Mouse (Mus musculus) MEL (cell line): ENCODE measurements around the gene Acsbg1. TPM values are rescaled to one million over a fixed set of nuclear protein-coding genes. Genes with fewer than 3 reads are reported as not detected.

Source experiments
- DNase-seq: peaks from one replicate; pipeline ENCODE4 v3.0.0; 2011; ENCODE audit warnings: low read depth, low spot score
- H3K27ac ChIP-seq: 2 replicates; pipeline ENCODE4 v1.5.1; 2012; ENCODE audit warnings: low read depth, mild to moderate bottlenecking, control low read depth, low read length, moderate library complexity; ENCODE audit not compliant: control insufficient read depth
- H3K27me3 ChIP-seq, 2 experiments: fragments of 150-350 bp in 1 of 2; sonication (generic) in 1 of 2; 2 replicates each; pipeline ENCODE4 v1.6.1; 2012; ENCODE audit warnings: low read length in 2 of 2, mild to moderate bottlenecking in 2 of 2, improper control_type of control experiment in 1 of 2, moderate library complexity in 1 of 2; ENCODE audit not compliant: insufficient read depth in 2 of 2, control insufficient read depth in 1 of 2
- H3K36me3 ChIP-seq, 2 experiments: 2 replicates each; pipeline ENCODE4 v1.6.1; 2012 to 2014; ENCODE audit warnings: low read length in 2 of 2, improper control_type of control experiment in 1 of 2, inconsistent platforms in 1 of 2, mild to moderate bottlenecking in 1 of 2; ENCODE audit not compliant: insufficient read depth in 2 of 2, control insufficient read depth in 1 of 2
- H3K4me1 ChIP-seq, 2 experiments: fragments of 150-350 bp in 1 of 2; sonication (generic) in 1 of 2; 2 replicates each; pipeline ENCODE4 v1.6.1; 2012; ENCODE audit warnings: low read length in 2 of 2, improper control_type of control experiment in 1 of 2, mild to moderate bottlenecking in 1 of 2; ENCODE audit not compliant: insufficient read depth in 2 of 2, control insufficient read depth in 1 of 2
- H3K4me3 ChIP-seq, 2 experiments: fragments of 150-350 bp in 1 of 2; sonication (generic) in 1 of 2; 2 replicates each; pipeline ENCODE4 v1.5.1; 2012; ENCODE audit warnings: low read depth in 2 of 2, low read length in 2 of 2, mild to moderate bottlenecking in 2 of 2, moderate library complexity in 2 of 2, control low read depth in 1 of 2, improper control_type of control experiment in 1 of 2; ENCODE audit not compliant: control insufficient read depth in 1 of 2, insufficient read depth in 1 of 2
- H3K79me2 ChIP-seq: 2 replicates; pipeline ENCODE4 v1.6.1; 2012; ENCODE audit warnings: mild to moderate bottlenecking, low read length, moderate library complexity; ENCODE audit not compliant: control insufficient read depth, poor library complexity, insufficient read depth
- H3K9ac ChIP-seq: 2 replicates; pipeline ENCODE4 v1.6.1; 2012; ENCODE audit warnings: low read depth, mild to moderate bottlenecking, control low read depth, low read length, moderate library complexity; ENCODE audit not compliant: control insufficient read depth, poor library complexity, severe bottlenecking
- H3K9me3 ChIP-seq: fragments of 150-350 bp; sonication (generic); replicated peaks from 2 replicates; pipeline ENCODE4 v1.6.1; 2012; ENCODE audit warnings: mild to moderate bottlenecking, low read length, improper control_type of control experiment, moderate library complexity; ENCODE audit not compliant: insufficient read depth
- BHLHE40 ChIP-seq: IDR thresholded peaks from 2 replicates; pipeline ENCODE4 v1.6.1; 2012; ENCODE audit warnings: low read depth, mild to moderate bottlenecking, inconsistent platforms, low read length, improper control_type of control experiment, borderline replicate concordance
- CHD1 ChIP-seq: IDR thresholded peaks from 2 replicates; pipeline ENCODE4 v1.6.1; 2012; ENCODE audit warnings: low read depth, mild to moderate bottlenecking, inconsistent platforms, low read length, improper control_type of control experiment
- E2F4 ChIP-seq: IDR thresholded peaks from 2 replicates; pipeline ENCODE4 v1.6.1; 2011; ENCODE audit warnings: low read depth, low read length, improper control_type of control experiment, borderline replicate concordance
- EP300 ChIP-seq, 2 experiments: IDR thresholded peaks; 2 replicates each; pipeline ENCODE4 v1.6.1; 2011; ENCODE audit warnings: improper control_type of control experiment in 2 of 2, low read length in 2 of 2, low read depth in 1 of 2, mild to moderate bottlenecking in 1 of 2
- GATA1 ChIP-seq: IDR thresholded peaks from 2 replicates; pipeline ENCODE4 v1.6.1; 2011; ENCODE audit warnings: low read depth, low read length, improper control_type of control experiment
- HCFC1 ChIP-seq: IDR thresholded peaks from 2 replicates; pipeline ENCODE4 v1.6.1; 2012; ENCODE audit warnings: low read depth, mild to moderate bottlenecking, inconsistent platforms, low read length, improper control_type of control experiment, moderate library complexity
- JUND ChIP-seq: IDR thresholded peaks from 2 replicates; pipeline ENCODE4 v1.6.1; 2011; ENCODE audit warnings: low read depth, mild to moderate bottlenecking, improper control_type of control experiment, low read length
- MAFK ChIP-seq: IDR thresholded peaks from 2 replicates; pipeline ENCODE4 v1.6.1; 2011; ENCODE audit warnings: low read depth, mild to moderate bottlenecking, low read length, improper control_type of control experiment, borderline replicate concordance
- MAZ ChIP-seq: IDR thresholded peaks from 2 replicates; pipeline ENCODE4 v1.6.1; 2012; ENCODE audit warnings: low read depth, mild to moderate bottlenecking, inconsistent platforms, low read length, improper control_type of control experiment
- MYB ChIP-seq: IDR thresholded peaks from 2 replicates; pipeline ENCODE4 v1.6.1; 2011; ENCODE audit warnings: mild to moderate bottlenecking, low read depth, low read length, improper control_type of control experiment
- MYC ChIP-seq: IDR thresholded peaks from 2 replicates; pipeline ENCODE4 v1.6.1; 2011; ENCODE audit warnings: low read depth, mild to moderate bottlenecking, low read length, improper control_type of control experiment, moderate library complexity
- NRF1 ChIP-seq: IDR thresholded peaks from 2 replicates; pipeline ENCODE4 v1.6.1; 2014; ENCODE audit warnings: low read depth, mild to moderate bottlenecking, inconsistent platforms, low read length, improper control_type of control experiment, moderate library complexity; ENCODE audit not compliant: poor library complexity, insufficient read depth, severe bottlenecking
- POLR2A ChIP-seq, 2 experiments: IDR thresholded peaks; 2 replicates each; pipeline ENCODE4 v1.6.1; 2011 to 2012; ENCODE audit warnings: low read length in 2 of 2, mild to moderate bottlenecking in 2 of 2, control low read depth in 1 of 2, improper control_type of control experiment in 1 of 2, low read depth in 1 of 2, moderate library complexity in 1 of 2; ENCODE audit not compliant: control insufficient read depth in 1 of 2, insufficient read depth in 1 of 2, poor library complexity in 1 of 2
- POLR2AphosphoS2 ChIP-seq: IDR thresholded peaks from 2 replicates; pipeline ENCODE4 v1.6.1; 2011; ENCODE audit warnings: low read length, improper control_type of control experiment
- POLR2AphosphoS5 ChIP-seq: IDR thresholded peaks from 2 replicates; pipeline ENCODE4 v1.6.1; 2012; ENCODE audit warnings: low read depth, borderline replicate concordance, mild to moderate bottlenecking, inconsistent platforms, low read length, moderate library complexity, mixed read lengths
- RCOR1 ChIP-seq: IDR thresholded peaks from 2 replicates; pipeline ENCODE4 v1.6.1; 2012; ENCODE audit warnings: low read depth, mild to moderate bottlenecking, inconsistent platforms, low read length, improper control_type of control experiment
- SIN3A ChIP-seq: IDR thresholded peaks from 2 replicates; pipeline ENCODE4 v1.6.1; 2012; ENCODE audit warnings: low read length, improper control_type of control experiment, inconsistent platforms
- SMC3 ChIP-seq: IDR thresholded peaks from 2 replicates; pipeline ENCODE4 v1.6.1; 2011; ENCODE audit warnings: low read depth, low read length, improper control_type of control experiment
- TBP ChIP-seq: IDR thresholded peaks from 2 replicates; pipeline ENCODE4 v1.8.0; 2011; ENCODE audit warnings: low read depth, low read length, improper control_type of control experiment
- TCF12 ChIP-seq: IDR thresholded peaks from 2 replicates; pipeline ENCODE4 v1.6.1; 2014; ENCODE audit warnings: low read depth, mild to moderate bottlenecking, inconsistent platforms, low read length, improper control_type of control experiment, moderate library complexity
- UBTF ChIP-seq: IDR thresholded peaks from 2 replicates; pipeline ENCODE4 v1.6.1; 2012; ENCODE audit warnings: low read depth, mild to moderate bottlenecking, inconsistent platforms, low read length, improper control_type of control experiment, moderate library complexity, borderline replicate concordance; ENCODE audit not compliant: insufficient read depth
- USF1 ChIP-seq: IDR thresholded peaks from 2 replicates; pipeline ENCODE4 v1.6.1; 2014; ENCODE audit warnings: low read depth, mild to moderate bottlenecking, inconsistent platforms, low read length, improper control_type of control experiment, moderate library complexity
- USF2 ChIP-seq, 2 experiments: IDR thresholded peaks; 2 replicates each; pipeline ENCODE4 v1.6.1; 2011 to 2012; ENCODE audit warnings: improper control_type of control experiment in 2 of 2, low read length in 2 of 2, borderline replicate concordance in 1 of 2, inconsistent platforms in 1 of 2, low read depth in 1 of 2, mild to moderate bottlenecking in 1 of 2; ENCODE audit not compliant: insufficient read depth in 1 of 2
- ZMIZ1 ChIP-seq: IDR thresholded peaks from 2 replicates; pipeline ENCODE4 v1.6.1; 2012; ENCODE audit warnings: low read depth, mild to moderate bottlenecking, inconsistent platforms, low read length, improper control_type of control experiment, moderate library complexity
- ZNF384 ChIP-seq: IDR thresholded peaks from 2 replicates; pipeline ENCODE4 v1.6.1; 2012; ENCODE audit warnings: low read depth, mild to moderate bottlenecking, inconsistent platforms, low read length, improper control_type of control experiment
- polyA plus RNA-seq, 2 experiments: library from polyadenylated mRNA; stranded (reverse) in 1 of 2; unstranded in 1 of 2; fragments of >175 nt in 1 of 2; fragments of >200 nt in 1 of 2; gene quantifications; 2 replicates each; pipeline versions ENCODE4 v1.2.1 to v1.2.4; 2012; ENCODE audit warnings: low replicate concordance in 2 of 2, low read depth in 1 of 2; ENCODE audit not compliant: insufficient read length in 2 of 2, insufficient read depth in 1 of 2, missing spikeins in 1 of 2
- total RNA-seq: library from RNA; depleted of rRNA; stranded (reverse); fragments of 300-350 nt; gene quantifications from 2 replicates; pipeline ENCODE4 v1.2.3, GENCODE M21; 2012

Gene Acsbg1
- total and polyA plus RNA-seq, 3 experiments: 8.3 to 8.8 TPM; not detected in 1

DNA sequence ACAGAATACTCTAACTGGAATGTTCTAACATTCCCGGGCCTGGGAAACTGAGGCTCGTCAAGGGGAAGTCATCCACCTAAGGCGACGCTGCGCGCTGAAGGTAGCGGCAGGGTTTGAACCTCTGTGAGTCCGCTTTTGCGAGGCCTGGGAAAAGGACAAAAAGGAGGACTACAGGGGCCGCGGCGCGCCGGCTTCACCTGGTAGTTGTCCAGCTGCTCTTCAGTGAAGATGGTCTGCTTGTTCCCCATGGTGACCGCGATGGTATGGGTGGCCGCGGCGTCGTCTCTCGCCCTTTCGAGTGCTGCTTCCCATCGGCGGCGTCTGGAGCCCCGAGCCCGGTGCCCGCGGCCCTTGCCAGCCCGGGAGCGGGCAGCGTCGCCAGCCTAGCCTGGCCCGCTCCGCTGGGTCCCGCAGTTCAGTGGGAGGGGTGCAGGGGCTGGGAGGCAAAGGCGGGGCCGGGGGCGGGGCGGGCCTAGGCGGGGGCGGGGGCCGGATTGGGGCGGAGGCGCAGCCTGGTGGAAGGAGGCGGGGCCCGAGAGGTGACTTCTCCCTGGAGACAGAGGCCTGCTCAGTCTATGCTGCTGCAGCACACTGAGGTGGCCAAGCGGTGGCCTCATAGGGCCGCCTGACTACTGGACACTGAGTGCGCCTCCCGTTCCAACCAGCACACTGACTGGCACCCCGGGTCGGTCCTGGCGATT, 101.7 kb downstream of the Acsbg1 start, which contains the start of gene Cib2 (continued):
- no peak for TF ChIP-seq MYC
- TF ChIP-seq JUND: no peak
- TF ChIP-seq USF1: no peak
- TF ChIP-seq UBTF: no peak
- TF ChIP-seq EP300 (IDR thresholded peaks at IDR 0.05; ENCODE audit: low read depth in 1 of 2, low read length in 2 of 2): no peak
- peak; percentile 32; the same call in 1 of the 2 replicates for TF ChIP-seq SIN3A
- peak; percentile 26; the same call in 1 of the 2 replicates for TF ChIP-seq HCFC1
- TF ChIP-seq MYB: no peak
- TF ChIP-seq GATA1: no peak
- no peak for TF ChIP-seq TCF12
- no peak for TF ChIP-seq BHLHE40
- no peak for TF ChIP-seq POLR2AphosphoS2

DNA sequence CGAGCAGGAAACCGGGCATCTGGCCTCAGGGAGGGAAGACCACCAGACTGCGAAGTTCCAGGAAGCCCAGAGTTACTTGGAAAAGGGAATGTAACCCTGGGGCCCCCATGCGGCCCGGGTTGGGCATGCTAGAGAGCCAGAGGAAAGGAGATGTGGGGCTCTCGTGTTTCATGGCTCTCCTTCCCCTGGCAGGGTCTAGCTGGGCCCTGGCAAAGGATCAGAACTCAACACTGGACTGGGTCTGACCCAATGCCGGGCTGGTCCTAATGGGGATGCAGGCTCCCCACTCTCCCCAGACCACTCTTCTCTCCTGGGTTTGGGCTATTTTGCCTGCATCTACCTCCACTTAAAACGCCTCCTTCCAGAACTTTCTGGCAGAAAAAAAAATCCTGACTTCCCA, 102.9 kb downstream of the Acsbg1 start:
- H3K9ac ChIP-seq: no peak overlapping the region
- H3K27ac ChIP-seq: no peak overlapping the region
- no peaks in the 10 kb centered on the region for H3K9me3 ChIP-seq
- H3K79me2 ChIP-seq: no peaks in the 10 kb centered on the region
- H3K4me3 ChIP-seq: no peak overlapping the region
- H3K27me3 ChIP-seq: no peaks in the 10 kb centered on the region
- TF ChIP-seq BHLHE40 (no peak), USF2 (IDR thresholded peaks at IDR 0.05; ENCODE audit: borderline replicate concordance in 1 of 2, insufficient read depth in 1 of 2, low read depth in 1 of 2, low read length in 2 of 2) (no peak), ZNF384 (no peak), CHD1 (no peak), POLR2A (IDR thresholded peaks at IDR 0.05; ENCODE audit: control insufficient read depth in 1 of 2, insufficient read depth in 1 of 2, low read depth in 1 of 2, low read length in 2 of 2, poor library complexity in 1 of 2) (no peak), POLR2AphosphoS5 (no peak), EP300 (IDR thresholded peaks at IDR 0.05; ENCODE audit: low read depth in 1 of 2, low read length in 2 of 2) (no peak), RCOR1 (no peak), E2F4 (no peak), MAZ (no peak), SMC3 (no peak), SIN3A (no peak), TBP (no peak), GATA1 (no peak), ZMIZ1 (no peak), JUND (no peak), MAFK (no peak), TCF12 (no peak), NRF1 (no peak), MYC (no peak)
- H3K4me1 ChIP-seq: peaks cover 8% of the 10 kb centered on the region in 2 experiments
- peaks cover 0 to 4% of the 10 kb centered on the region in 2 experiments; a peak in 2 of 4 replicates for H3K36me3 ChIP-seq
- no peak for DNase-seq
